Mouse (Mus musculus) right cerebral cortex, adult 18-20 months (tissue): ENCODE measurements around the gene Tex9.

ENCODE experiments used
- DNase-seq: peaks from one replicate; pipeline ENCODE4 v3.0.0; 2022; ENCODE audit warnings: mixed read lengths

Gene Tex9

GRCm38 (mm10) chr9:72492194-72492565 is at the start of gene Tex9:
Tex9 (minus strand) TSS chr9:72492212.
- DNase-seq, result no peak

DNA sequence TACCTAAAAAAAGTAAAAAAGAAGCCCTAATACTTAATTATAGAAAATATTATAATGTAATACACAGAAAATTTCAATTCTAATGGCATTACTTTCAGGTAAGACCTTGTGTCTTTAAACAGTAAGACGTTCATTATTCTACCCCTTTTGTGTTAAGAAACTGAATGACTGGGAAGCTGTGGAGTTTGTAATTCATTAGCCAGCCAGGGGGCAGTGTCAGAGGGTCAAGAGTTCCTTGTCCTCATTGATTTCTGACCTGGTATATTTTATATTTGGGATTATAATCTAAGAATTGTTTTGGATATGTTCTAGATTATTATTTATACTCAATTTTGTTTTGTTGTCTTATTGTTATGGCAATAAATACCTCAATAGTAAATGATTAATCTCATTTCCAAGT is 45.1 kb upstream of the Tex9 start:
- no peak for DNase-seq

DNA sequence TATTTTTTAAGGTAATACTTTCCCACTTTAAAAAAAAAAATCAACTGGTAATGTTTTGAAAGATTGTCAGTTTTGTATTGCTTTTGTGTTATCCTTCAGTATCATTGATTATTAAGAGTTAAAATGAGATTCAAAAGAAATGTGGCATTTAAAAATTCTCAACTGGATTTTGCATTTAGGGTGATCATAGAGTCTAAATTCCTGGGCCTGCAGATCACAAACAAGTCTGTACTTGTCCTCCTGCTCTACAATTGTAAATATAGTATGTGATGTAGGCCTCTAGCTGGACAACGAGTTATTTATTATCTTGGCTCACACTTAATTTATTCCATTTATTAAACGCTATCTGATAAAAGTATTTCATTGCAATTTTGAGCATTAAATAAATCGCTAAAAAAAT is 43.4 kb upstream of the Tex9 start:
- no peak for DNase-seq

- DNase-seq, result no peak
Measured at GRCm38 (mm10) chr9:72534985-72535384, 43.0 kb upstream of the Tex9 start.

DNA sequence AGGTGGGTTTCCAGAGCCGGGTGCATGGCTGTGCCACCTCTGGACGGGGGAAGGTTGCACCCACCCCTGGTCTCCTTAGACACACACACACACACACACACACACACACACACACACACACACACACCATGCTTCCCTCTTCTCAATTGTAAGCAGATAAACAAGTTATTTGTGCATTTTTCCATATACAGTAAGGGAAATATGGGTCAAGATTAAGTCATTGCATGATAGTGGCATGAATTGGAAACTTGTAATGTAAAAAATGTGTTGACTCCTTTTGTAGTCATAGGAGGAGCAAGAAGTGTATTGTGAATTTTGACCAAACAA is 41.0 kb upstream of the Tex9 start:
- no peak for DNase-seq

DNA sequence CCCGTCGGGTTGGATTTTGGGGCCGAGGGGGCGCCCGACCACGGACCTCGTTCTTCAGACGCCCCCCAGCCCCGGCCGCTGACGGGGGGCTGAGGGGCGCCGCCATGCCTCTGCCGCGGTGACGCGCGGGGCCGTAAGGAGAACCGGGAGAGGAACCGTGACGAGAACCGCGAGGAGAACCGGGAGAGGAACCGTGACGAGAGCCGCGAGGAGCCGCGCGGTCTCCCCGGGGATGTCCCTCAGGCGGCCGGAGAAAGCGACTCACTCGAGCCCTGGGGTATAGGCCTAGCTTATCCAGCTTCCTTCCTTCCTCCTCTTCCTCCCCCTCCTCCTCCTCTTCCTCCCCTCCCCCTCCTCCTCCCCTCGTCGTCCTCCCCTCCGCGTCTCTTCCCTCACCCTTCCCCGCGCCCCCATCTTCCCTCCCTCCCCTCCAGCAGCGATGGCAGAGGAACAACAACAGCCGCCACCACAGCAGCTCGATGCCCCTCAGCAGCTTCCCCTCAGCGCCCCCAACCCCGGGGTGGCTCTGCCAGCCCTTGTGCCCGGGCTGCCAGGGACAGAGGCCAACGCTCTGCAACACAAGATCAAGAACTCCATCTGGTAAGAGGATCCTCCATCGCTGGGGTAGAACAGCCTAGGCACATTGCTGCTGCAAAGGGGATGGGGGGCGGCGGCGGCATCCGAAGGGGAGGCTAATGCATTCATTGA is 40.5 kb upstream of the Tex9 start:
- peak; percentile 38 for DNase-seq

- peak; percentile 83 for DNase-seq
Measured at GRCm38 (mm10) chr9:72531996-72532380, 40.0 kb upstream of the Tex9 start, which contains the start of gene Rfx7. Rfx7 (plus strand) TSS chr9:72532240.

- peak; percentile 89 for DNase-seq
Measured at GRCm38 (mm10) chr9:72531291-72531995, 39.4 kb upstream of the Tex9 start.

- DNase-seq, result no peak
Measured at GRCm38 (mm10) chr9:72530824-72531223, 38.8 kb upstream of the Tex9 start.

DNA sequence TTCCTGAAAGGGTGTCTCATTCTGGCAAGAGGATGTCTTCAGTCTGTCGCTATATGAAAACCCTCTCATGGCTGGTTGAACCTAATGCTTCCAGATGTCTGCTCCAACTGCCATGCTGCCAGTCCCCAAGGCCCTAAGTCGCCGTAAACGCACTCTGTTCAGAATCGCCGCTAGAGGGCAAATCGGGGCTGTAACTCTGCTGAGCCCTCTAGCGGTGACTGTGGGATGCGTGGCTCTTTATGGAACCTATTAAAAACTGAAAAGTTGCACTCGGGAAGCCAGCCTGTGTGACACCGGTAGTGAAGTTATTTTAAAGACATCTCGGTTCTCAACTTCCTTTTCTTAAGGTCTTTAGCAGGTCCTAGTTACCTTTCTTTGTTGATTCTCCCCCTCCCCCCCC is 38.2 kb upstream of the Tex9 start:
- peak; percentile 88 for DNase-seq

DNA sequence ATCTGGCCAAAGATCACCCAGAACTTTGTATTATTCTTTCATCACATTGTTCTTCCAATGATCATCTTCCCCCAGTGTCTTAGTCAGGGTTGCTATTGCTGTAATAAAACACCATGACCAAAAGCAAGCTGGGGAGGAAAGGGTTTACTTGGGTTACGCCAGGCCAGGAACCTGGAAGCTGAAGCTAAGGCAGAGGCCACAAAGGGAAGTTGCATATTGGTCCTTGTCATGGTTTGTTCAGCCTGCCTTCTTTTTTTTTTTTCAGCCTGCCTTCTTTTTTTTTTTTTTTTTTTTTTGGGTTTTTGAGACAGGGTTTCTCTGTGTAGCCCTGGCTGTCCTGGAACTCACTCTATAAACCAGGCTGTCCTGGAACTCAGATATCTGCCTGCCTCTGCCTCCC is 34.1 kb upstream of the Tex9 start:
- DNase-seq, result no peak

DNA sequence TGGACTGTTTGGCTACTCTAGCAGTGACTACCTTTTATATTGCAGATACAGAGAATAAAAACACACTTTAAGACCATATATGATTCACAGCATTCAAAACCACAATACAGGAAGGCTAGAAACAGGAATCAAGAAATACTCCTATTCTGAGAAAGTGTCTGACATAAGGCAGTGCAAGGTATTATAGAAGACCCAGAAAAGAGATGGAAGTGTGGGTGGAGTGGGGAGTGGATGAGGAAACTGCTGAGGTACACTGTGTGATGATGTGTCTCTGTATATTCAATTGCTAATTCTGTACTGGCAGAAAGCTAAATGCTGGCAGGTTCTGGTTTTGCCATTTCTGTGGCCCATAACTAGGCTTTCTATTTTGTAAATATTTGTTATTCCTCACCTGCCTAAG is 28.8 kb upstream of the Tex9 start:
- DNase-seq, result peak; percentile 25

GRCm38 (mm10) chr9:72519246-72519645 is 27.2 kb upstream of the Tex9 start:
- no peak for DNase-seq

DNA sequence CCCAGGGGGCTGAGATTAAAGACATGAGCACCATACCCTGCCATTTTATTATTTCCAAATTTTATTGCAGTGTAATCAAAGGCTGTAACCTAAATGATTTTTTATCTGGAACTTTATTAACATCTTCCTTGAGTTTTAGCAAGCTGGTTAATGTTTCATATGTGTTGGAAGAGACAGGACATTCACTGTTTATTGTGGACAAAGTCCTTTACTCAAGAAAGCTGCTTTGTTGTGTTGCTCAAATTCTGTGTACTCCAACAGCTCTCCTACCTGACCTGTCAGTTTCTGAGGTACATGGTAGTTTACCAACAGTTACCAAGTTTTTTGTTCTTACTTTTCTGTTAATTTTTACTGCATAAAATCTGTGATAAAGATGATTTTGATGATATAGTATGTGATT is 23.4 kb upstream of the Tex9 start:
- no peak for DNase-seq

- DNase-seq, result no peak
Measured at GRCm38 (mm10) chr9:72512229-72512981, 20.4 kb upstream of the Tex9 start.

DNA sequence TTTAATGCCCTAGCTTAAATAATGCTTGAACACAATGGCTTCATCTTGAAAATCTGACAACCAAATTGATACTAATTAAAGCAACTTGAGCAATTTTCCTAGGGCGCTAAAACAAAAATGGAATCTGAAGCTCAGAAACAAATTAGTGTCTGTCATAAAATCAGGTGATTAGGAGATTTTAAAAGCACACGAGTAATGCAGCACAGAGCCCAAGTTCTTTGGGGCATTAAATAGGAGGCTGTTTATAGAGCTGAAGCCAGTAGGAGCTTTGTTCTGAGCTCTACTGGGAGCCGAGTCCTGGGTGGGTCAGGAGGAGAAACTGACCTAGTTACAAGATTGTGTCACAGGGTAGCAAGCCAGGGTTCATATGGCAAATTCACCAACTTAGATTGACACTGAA is 5.2 kb upstream of the Tex9 start:
- DNase-seq, result no peak

DNA sequence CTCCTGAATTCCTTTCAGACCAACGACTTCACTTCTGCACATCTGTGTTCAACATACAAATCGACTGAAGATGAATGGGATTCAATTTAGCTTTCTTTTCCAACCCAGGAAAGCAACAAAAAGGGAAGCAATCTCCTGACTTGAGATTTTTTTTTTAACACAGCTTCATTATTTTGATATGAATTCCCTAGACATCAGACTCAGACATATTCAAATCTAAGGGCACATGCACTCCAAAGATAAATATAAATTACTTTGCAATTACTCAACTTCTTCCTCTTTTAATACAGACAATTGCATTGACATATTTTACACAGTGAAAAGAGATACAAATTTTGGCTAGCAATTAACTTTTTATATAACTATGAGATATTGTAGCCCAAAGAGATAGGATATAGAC is 4.7 kb upstream of the Tex9 start:
- DNase-seq, result no peak

DNA sequence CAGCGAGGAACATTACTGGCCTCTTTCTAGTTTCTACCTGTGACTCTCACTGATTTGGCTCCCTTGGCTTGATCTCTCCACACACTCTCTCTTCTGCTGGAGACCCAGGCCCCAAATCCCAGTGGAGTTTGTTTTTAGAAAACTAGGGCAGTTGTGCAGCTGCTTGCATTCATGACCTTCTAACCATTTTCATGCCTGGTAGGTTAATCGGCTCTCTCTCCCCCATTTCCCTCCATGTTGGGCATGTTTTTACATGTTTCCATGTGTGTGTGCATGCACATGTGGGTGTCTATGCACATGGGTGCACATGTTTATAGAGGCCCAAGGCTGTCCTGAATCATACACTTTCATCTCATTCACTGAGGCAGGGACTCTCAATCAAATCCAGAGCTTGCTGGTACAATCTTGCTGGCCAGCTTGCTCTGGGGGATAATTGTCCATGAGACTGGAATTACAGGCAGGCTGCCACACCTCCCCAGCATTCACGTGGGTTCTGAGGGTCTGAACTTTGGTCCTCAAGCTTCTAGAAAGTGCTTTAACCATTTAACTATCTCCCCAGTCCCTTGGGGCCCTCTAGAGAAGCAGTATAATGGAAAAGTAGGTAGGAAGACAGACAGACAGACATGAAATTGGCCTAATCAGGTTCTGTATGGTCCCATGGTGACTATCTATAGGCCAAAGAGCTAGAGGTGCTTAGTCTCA is 2.1 kb upstream of the Tex9 start:
- DNase-seq, result no peak

- no peak for DNase-seq
Measured at GRCm38 (mm10) chr9:72493465-72493864, 1.5 kb upstream of the Tex9 start.

GRCm38 (mm10) chr9:72491559-72492193 is 336 bp downstream of the Tex9 start:
- DNase-seq, result peak; percentile 90

DNA sequence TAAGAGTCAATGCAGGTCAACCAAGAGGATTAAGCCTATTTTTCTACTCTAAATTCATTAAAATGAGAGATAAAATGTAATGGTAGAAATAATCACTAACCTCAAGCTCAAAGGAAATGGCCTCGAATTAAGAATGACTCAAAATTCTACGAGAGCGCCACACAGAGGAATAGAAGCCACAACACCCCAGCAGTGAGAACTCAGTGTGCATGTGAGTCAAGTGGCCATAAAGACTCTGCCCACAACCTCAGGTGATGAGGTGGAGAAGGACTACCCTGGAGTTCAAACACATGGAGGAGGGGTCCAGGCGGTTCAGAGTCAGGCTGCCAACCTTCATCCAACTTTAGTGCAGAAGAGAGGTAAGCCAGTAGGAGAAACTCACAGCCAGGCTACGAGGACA is 2.9 kb downstream of the Tex9 start:
- no peak for DNase-seq

- DNase-seq, result no peak
Measured at GRCm38 (mm10) chr9:72488523-72488922, 3.5 kb downstream of the Tex9 start.

DNA sequence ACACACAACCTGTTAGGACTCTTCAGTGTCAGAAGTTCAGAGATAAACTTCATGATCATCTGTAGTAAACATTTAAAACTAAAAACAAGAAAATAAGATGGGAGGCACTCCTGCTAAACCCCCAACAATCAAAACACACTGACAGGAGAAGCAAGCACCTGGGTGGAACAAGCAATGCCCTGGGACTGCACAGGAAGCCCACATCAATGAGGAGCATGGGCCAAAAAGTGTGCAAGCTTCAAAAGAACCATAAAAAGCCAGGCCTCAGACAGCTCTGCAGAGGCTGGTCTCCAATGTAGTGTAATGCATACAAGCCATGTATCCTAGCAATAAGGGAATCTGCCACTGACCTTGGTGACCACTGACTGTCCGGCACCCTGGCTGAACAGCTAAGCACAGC is 12.7 kb downstream of the Tex9 start:
- no peak for DNase-seq
